Mouse (Mus musculus) gastrocnemius, postnatal 14 days (tissue): ENCODE data around the gene Dirc2. TPM values are rescaled to one million over a fixed set of nuclear protein-coding genes. Genes with fewer than 3 reads are reported as not detected.

Experiments used
- DNase-seq: peaks from one replicate; pipeline ENCODE4 v3.0.0; 2021; ENCODE audit warnings: mixed read lengths
- intact Hi-C: fragments of 180-260 bp; cut with DNase I; formaldehyde crosslinking; loops from one replicate; pipeline ENCODE4 v1.15.1; 2025; ENCODE audit warnings: low total_unique reads
- total RNA-seq, 2 experiments: library from RNA; stranded (reverse); gene quantifications; 2 replicates each; pipeline ENCODE4 v1.2.3; 2021

Gene Dirc2
- total RNA-seq, 2 experiments from 2014 or later: 37.5 to 49.7 TPM

DNA sequence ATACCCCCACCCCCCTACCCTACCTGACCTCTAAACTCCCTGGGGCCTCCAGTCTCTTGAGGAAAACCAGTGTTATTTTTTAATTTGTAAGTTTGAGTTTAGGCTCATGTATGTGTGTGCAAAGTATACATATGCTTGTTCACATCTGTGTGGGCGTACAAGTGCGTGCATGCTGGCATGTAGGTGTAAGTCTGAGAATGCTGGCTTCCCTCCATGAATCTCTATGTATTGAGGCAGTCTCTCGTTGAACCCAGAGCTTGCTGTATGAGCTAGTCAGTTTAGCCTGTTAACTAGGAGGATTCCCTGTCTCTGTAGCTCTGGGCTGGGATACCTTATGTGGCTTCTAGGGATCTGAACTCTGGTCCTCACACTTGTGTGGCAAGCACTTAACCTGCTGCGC lies 8.6 kb upstream of the Dirc2 start:
- DNase-seq: no peak
- intact Hi-C loops: no loop called here

GRCm38 (mm10) chr16:35776737-35777136 lies 7.6 kb upstream of the Dirc2 start:
- intact Hi-C loops: no loop called here
- no peak for DNase-seq

DNA sequence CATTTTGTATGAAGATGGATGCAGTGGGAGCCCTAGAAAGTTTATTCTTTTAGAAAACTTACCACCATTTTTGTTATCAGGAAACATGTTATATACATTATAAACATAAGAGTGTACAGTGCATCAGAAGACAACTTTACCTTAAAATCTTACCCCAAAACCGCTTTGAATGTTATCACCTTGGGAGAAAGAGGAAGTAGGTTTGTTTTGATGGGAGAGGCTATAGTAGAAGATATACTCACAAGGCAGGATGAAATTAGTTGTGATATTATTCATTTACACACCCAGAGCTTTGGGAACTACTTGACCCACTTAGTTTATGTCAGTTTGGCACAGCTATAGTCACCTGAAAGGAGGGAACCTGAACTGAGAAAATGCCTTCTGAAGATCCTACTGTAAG lies 6.7 kb upstream of the Dirc2 start:
- intact Hi-C loops: no loop called here
- no peak for DNase-seq

- DNase-seq: no peak
- intact Hi-C loops: no loop called here
These were observed 3.4 kb upstream of the Dirc2 start for GRCm38 (mm10) chr16:35772598-35772997.

DNA sequence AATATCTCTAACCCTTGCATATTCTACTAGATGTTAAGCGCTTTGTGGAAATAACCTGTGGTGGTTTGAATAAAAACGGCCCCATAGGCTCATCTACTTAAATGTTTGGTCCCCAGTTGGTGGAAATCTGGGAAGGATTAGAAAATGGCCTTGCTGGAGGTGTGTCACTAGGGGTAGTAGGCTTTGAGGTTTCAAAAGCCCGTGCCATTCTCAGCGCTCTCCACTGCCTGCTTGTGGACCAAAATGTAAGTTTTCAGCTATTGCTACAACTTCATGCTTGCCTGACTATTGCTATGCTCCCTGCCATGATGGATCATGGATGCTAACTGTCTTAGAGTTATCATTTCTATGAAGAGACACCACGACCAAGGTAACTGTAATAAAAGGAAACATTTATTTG lies 2.5 kb upstream of the Dirc2 start:
- no peak for DNase-seq
- intact Hi-C loops: no loop called here

GRCm38 (mm10) chr16:35771141-35771540 lies 2.0 kb upstream of the Dirc2 start:
- no peak for DNase-seq
- intact Hi-C loops: no loop called here

DNA sequence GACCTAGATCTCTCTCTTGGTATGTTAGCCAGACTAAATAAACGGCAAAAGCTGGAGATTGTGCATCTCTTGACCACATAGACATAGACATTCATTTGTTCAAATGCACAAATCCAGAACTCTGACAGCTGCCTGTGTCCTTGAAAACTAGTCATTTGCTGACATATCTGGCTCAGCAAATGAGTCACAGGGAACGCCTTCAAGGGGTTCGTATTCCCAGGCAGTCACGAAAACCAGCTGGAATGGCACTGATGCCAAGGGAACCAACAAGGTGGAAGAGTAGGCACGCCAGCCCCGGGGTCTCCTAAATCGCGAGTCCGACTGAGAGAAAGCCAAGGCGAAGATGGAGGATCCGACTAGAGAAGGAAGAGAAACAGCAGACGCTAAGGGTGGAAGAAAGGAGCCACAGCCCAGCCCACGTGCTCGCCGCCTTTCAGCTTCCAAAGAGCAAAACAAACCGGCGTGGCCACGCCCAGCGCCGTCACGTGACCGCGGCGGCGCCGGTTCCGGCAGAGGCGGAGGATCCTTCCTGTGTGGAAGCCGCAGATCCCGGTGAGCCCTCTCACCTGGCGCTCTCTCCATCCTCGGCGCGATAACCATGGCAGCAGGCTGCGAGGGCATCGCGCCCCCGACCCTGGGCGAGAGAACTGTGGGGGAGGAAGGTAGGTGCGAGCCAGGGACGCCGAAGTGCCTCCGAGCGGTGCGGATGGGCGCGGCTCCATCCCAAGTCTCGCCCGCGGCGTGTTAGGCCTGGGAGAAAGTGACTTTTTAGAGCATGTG lies 912 bp upstream of the Dirc2 start, which contains the start of gene Hspbap1:
Hspbap1 (plus strand) TSS at position 498 of the 780 bp plus-strand sequence.
- peak; percentile 93 for DNase-seq
- intact Hi-C loops: no loop called here

- no peak for DNase-seq
- intact Hi-C loops: no loop called here
These were observed 729 bp downstream of the Dirc2 start for GRCm38 (mm10) chr16:35768469-35768784.

DNA sequence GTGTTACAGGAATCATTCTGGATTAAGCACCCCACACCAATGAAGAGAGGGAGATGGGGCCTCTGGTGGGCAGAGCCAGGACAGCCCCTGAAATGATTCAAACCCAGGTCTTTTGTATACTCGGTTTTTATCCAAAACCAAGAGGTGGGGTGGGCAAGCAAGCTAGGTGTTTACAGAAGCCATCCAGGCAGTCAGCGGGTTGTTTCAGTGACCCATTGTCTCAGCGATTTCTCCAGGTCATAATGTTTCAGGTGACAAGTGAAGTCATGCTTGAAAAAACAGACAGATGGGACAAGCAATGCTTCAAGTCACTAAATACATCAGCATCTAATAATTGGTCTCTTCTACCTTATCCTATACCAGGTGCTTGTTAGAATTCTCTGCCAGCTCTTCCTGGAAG lies 2.8 kb downstream of the Dirc2 start:
- no peak for DNase-seq
- intact Hi-C loops: no loop called here

- no peak for DNase-seq
- intact Hi-C loops: no loop called here
These were observed 3.7 kb downstream of the Dirc2 start for GRCm38 (mm10) chr16:35765449-35765848.

DNA sequence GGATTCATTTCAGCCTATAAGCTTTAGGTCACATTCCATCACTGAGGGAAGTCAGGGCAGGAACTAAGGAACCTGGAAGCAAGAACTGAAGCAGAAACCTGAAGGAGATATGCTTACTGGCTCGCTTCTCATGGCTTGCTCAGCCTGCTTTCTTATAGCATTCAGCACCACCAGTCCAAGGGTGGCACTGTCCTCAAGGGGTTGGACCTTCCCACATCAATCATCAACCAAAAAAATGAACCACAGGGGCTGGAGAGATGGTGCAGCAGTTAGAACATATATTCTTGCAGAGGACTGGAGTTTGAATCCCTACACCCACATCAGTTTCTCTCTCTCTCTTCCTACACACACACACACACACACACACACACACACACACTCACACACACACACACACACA lies 4.2 kb downstream of the Dirc2 start:
- intact Hi-C loops: no loop called here
- no peak for DNase-seq

GRCm38 (mm10) chr16:35763590-35764296 lies 5.4 kb downstream of the Dirc2 start:
- DNase-seq: no peak
- intact Hi-C loops: no loop called here

DNA sequence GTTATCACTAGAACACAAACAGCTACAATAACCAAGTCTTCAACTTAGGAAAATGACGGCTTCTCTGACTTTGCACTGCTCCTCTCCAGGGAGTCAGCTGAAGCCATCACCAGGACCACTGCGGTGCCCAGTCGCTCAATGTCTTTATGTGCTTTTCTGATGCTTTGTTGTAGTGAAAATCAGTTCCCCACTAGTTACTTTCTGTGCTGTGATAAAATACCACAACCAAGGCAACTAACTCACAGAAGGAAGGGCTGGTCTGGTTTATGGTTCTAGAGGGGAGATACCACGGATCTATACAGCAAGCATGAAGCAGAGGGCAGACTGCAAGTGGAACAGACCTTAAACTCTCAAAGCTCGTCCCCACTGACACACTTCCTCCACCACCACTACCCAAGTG lies 9.8 kb downstream of the Dirc2 start:
- intact Hi-C loops: no loop called here
- DNase-seq: no peak

DNA sequence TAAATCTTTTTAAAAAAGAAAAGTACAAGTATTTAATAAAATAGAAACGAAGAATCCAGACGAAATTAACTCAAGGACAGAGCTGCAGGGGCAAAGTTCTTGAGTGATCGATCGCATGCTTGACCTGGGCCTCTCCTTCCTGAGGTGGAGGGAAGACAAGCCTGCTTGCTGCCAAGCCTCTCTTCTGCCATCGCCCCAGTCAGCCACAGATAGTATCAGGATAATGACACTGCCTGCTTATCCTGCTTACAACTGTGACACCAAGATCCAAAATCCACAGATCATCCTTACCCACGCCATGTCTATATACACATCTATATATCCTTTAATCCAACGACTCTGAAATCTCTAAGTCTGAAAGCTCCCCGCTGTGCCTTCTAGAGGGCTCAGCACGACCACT lies 12.5 kb downstream of the Dirc2 start:
- no peak for DNase-seq
- intact Hi-C loops: no loop called here

- intact Hi-C loops: no loop called here
These were observed 13.4 kb downstream of the Dirc2 start for GRCm38 (mm10) chr16:35755502-35756334.

DNA sequence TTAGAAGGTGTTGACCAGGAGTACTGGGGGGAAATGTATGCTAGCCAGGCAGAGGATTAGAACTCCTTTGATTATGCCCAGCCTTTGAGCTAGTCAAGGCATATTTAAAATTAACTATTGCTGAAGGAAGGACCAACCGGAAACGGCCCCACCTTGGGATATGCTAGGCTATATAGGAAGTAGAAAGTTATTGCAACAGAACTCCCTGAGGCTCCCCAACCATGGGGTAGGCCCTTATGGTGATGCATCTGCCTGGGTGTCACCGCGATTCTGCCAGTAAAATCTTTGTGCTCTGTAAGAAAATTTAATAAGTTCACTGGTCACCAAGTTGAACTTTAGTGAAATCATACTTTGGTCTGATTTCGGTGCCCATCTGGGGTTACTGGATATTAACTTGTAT lies 15.2 kb downstream of the Dirc2 start:
- intact Hi-C loops: no loop called here
- DNase-seq: no peak

More at GRCm38 (mm10) chr16:35755502-35756334, 13.4 kb downstream of the Dirc2 start:
- no peak for DNase-seq

DNA sequence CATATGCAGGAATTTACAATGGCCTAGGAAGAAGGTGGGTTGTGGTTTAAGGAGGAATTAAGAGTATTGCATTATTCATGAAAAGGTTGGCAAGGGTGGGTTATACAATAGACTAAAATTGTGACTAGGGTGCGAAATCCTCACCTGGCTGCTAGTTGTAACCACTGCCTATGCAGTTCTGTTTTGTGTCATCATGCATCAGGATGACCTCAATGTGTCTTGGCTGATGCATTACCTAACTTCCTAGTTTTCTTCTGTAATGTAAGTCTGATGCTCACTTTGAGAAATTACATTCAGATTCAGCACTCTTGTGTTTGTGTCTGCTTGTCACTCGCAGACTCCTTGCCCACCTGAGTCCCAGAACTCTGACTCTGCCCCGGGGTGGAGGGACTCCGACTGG lies 17.3 kb downstream of the Dirc2 start:
- no peak for DNase-seq
- intact Hi-C loops: no loop called here

DNA sequence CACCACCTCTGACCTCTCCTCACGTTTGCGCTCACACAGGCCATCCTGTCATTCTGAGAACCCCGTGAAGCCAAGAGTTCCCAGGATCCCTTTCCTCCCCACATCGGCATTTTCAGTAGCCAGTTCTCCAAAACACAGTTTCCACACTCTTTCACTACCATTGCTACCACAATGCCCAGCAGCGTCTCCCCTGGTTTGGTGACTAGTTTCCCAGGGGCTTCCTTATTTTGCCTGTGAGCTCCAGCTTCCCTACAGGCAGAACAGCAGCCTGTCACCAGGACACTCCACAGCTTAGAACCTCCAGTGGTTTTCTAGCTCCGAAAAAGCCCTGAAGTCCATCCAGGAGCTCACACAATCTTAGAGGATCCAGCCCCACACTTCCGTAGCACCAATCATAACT lies 19.8 kb downstream of the Dirc2 start:
- no peak for DNase-seq
- intact Hi-C loops: no loop called here

DNA sequence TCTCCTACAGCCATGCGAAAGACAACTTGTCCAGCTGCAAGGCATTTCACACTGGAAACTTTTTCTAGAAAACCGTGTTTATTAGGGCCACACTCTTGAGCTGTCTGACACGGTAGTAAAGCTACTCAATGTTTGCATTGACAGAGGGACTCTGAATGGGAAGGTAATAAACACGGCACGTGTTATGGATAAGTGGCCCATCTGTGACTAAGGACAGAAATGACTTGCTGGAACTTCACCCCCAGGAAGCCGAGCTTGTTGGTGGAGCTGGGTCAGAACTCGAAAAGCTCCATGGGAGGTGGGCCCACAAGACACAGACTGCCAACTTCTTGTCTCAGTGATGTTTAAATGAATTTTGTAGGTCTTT lies 20.9 kb downstream of the Dirc2 start:
- intact Hi-C loops: no loop called here
- DNase-seq: no peak

GRCm38 (mm10) chr16:35747417-35748236 lies 21.5 kb downstream of the Dirc2 start:
- intact Hi-C loops: no loop called here
- DNase-seq: peak; percentile 20
